Mouse (Mus musculus) hindbrain, embryonic 15.5 days (tissue): Measurements from ENCODE around the gene Lurap1l. TPM values are rescaled to one million over a fixed set of nuclear protein-coding genes. Genes with fewer than 3 reads are reported as not detected.

Source experiments
- ATAC-seq: fragments of 200-750 bp; cut with Nextera tagmentation; 2 replicates; pipeline ENCODE4 v1.8.0; 2017; ENCODE audit warnings: low read depth, moderate number of reproducible peaks, moderate TSS enrichment; ENCODE audit not compliant: low FRiP score
- H3K27ac ChIP-seq: fragments of 300-500 bp; sonication (generic); replicated peaks from 2 replicates; pipeline ENCODE4 v1.5.1; 2015; ENCODE audit warnings: mild to moderate bottlenecking, inconsistent platforms
- H3K27me3 ChIP-seq: fragments of 300-500 bp; sonication (generic); 2 replicates; pipeline ENCODE4 v1.6.1; 2015; ENCODE audit warnings: control low read depth, inconsistent platforms
- H3K36me3 ChIP-seq: fragments of 300-500 bp; sonication (generic); 2 replicates; pipeline ENCODE4 v1.6.1; 2015; ENCODE audit warnings: control low read depth, inconsistent platforms
- H3K4me1 ChIP-seq: fragments of 300-500 bp; sonication (generic); replicated peaks from 2 replicates; pipeline ENCODE4 v1.6.1; 2015; ENCODE audit warnings: control low read depth, inconsistent platforms
- H3K4me2 ChIP-seq: fragments of 300-500 bp; sonication (generic); 2 replicates; pipeline ENCODE4 v1.6.1; 2015; ENCODE audit warnings: moderate library complexity, mild to moderate bottlenecking, inconsistent platforms
- H3K4me3 ChIP-seq: fragments of 300-500 bp; sonication (generic); 2 replicates; pipeline ENCODE4 v1.5.1; 2015; ENCODE audit warnings: mild to moderate bottlenecking, inconsistent platforms
- H3K9ac ChIP-seq: fragments of 300-500 bp; sonication (generic); 2 replicates; pipeline ENCODE4 v1.6.1; 2015; ENCODE audit warnings: inconsistent platforms
- H3K9me3 ChIP-seq: fragments of 300-500 bp; sonication (generic); 2 replicates; pipeline ENCODE4 v1.6.1; 2016; ENCODE audit warnings: control low read depth, inconsistent platforms
- WGBS: fragments of 180-500 bp; shearing (Covaris S2); methylation state at CpG from one replicate; pipeline ENCODE4 v1.1.7; 2015; 5-methylcytosine and 5-hydroxymethylcytosine counted together
- microRNA-seq: library from miRNA; unstranded; fragments of <30 nt; microRNA quantifications from one replicate; pipeline ENCODE4, GENCODE M21; 2016
- polyA plus RNA-seq: library from polyadenylated mRNA; unstranded; fragments of >200 nt; fragmentation: Nextera tagmentation; extraction: Ambion mirVana; gene quantifications from 2 replicates; pipeline ENCODE4 v1.2.1, GENCODE M21; 2015

The Lurap1l gene
- polyA plus RNA-seq, 1 experiment from 2014 or later = 10.0 TPM

DNA sequence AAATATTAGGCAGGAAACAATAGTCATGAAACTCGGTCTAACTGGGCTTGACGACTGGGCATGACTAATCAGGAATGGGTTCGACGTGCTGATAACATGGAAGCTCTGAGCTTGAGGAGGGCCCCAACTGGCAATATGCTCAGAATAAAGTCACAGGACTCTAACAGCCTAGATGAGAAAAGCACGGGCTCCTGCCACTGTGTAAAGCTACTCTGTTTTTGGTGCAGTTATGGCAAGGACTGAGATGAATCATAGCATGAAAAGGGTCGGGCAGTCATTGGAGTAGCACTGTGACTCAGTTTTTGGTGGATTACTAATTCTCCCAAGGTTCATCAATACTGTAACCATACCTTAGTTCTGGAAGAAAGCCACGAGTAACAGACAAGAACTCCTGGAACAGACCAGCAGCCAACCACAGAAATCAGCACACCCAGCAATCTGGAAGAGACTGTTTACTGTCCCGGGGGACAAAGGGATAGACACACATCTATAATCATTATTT, 39.9 kb downstream of the Lurap1l start:
- H3K9ac ChIP-seq = no peak overlapping the region
- ATAC-seq = no peak
- H3K9me3 ChIP-seq = no peaks in the 10 kb centered on the region
- H3K4me2 ChIP-seq = no peak overlapping the region
- H3K27me3 ChIP-seq = no peaks in the 10 kb centered on the region
- WGBS = 54% methylated on average over 8 of the region's 8 CpGs
- H3K4me3 ChIP-seq = no peak overlapping the region
- peaks cover 6% of the 10 kb centered on the region; the same call in 1 of the 2 replicates for H3K36me3 ChIP-seq
- no peaks in the 10 kb centered on the region for H3K4me1 ChIP-seq
- H3K27ac ChIP-seq = no peak overlapping the region

DNA sequence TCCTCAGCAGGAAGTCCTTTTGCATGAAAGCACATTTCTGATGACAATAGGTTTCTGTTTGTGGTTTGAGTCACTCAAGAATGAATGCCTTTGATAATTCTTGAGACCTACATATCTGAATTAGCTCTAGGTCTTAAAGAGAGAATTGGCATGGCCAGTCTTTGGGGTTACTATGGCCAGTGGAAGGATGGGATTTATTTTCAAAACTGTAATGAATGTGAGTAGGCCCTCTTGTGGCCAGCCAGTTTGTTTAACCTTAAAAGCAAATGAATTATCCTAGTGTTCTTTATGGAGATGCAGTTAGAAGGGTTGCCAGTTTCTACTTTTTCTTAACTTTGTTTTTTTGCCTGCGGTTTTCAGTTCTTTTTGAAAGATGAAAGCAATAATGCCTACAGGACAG, 42.2 kb downstream of the Lurap1l start:
- Histone ChIP-seq H3K27me3 (no peaks in the 10 kb centered on the region), H3K9ac (no peak overlapping the region), H3K4me1 (no peaks in the 10 kb centered on the region), H3K4me2 (no peak overlapping the region), H3K9me3 (no peaks in the 10 kb centered on the region), H3K4me3 (no peak overlapping the region), H3K36me3 (peaks cover 6% of the 10 kb centered on the region; the same call in 1 of the 2 replicates), H3K27ac (no peak overlapping the region)
- no peak for ATAC-seq
- WGBS = 89% methylated on average over 1 of the region's 1 CpGs

DNA sequence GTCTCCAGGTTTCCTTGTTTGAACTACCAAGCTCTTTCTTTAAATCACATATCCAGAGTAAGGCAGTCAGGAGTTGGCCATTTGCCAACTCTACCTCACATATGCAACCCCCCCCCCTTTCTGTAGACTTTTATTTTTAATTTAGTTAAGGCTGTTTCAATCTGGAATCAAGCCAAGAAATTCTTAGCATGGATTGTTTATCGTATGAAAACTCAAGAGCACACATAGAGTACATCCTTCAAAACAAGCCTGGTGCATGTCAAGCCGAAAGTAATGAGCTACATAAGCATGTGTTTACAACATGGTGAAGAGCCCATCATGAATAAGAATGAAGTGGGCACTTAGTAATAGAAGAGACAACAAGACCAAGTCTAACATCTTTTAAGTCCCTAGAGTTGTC, 45.5 kb downstream of the Lurap1l start:
- H3K4me2 ChIP-seq = no peak overlapping the region
- peaks cover 6% of the 10 kb centered on the region; the same call in 1 of the 2 replicates for H3K36me3 ChIP-seq
- no peaks in the 10 kb centered on the region for H3K4me1 ChIP-seq
- no peaks in the 10 kb centered on the region for H3K27me3 ChIP-seq
- H3K4me3 ChIP-seq = no peak overlapping the region
- H3K9ac ChIP-seq = no peak overlapping the region
- 77% methylated on average over 2 of the region's 2 CpGs for WGBS
- no peak overlapping the region for H3K27ac ChIP-seq
- no peaks in the 10 kb centered on the region for H3K9me3 ChIP-seq
- ATAC-seq = no peak

DNA sequence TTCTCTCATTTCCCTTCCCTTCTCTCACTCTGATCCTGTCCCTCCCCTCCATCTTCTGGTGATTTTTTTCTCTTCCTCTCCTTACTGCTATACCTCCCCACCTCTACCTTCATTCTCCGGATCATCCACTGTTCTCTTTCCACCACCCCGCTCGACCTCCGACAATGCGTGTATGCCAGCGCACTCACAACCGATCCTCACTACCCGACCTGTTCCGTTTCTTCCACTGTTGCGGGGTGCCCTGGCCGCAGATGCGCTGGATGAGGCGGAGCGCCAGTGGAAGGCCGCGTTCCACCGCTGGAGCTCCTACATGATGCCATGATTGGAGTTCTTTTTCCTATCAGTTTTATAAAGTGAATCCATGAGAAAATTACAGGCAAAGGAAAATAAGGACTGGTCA, 57.1 kb downstream of the Lurap1l start:
- Histone ChIP-seq H3K27ac (no peak overlapping the region), H3K36me3 (no peaks in the 10 kb centered on the region), H3K4me3 (no peak overlapping the region), H3K9ac (no peak overlapping the region), H3K27me3 (no peaks in the 10 kb centered on the region), H3K4me1 (no peaks in the 10 kb centered on the region), H3K4me2 (no peak overlapping the region), H3K9me3 (no peaks in the 10 kb centered on the region; the same call in 1 of the 2 replicates)
- no peak for ATAC-seq
- 97% methylated on average over 17 of the region's 17 CpGs for WGBS

GRCm38 (mm10) chr4:80971846-80972245, 61.4 kb downstream of the Lurap1l start:
- no peak for ATAC-seq
- H3K27me3 ChIP-seq = no peaks in the 10 kb centered on the region
- H3K4me1 ChIP-seq = no peaks in the 10 kb centered on the region
- H3K4me3 ChIP-seq = no peak overlapping the region
- 18% methylated on average over 1 of the region's 1 CpGs for WGBS
- H3K9me3 ChIP-seq = no peaks in the 10 kb centered on the region; the same call in 1 of the 2 replicates
- no peak overlapping the region for H3K27ac ChIP-seq
- H3K36me3 ChIP-seq = no peaks in the 10 kb centered on the region
- no peak overlapping the region for H3K4me2 ChIP-seq
- no peak overlapping the region for H3K9ac ChIP-seq

DNA sequence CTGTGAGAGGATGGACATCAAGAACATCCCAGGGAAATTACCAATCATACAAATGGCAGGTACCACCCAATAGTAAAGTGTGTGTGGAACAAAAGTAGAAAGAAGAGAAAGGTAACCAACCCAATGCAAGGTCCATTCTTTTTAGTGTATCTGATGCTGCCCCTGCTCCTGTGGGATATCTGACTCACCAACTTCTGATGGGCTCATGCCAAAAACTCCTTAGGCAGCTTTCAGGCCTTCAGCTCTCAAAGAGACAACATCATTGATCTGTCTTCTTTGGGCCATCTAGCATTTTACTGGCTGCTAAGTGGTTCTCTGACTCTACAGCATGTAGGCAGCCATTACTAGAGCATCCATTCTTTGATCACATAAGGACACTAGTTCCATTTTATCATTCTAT, 63.5 kb downstream of the Lurap1l start:
- no peak overlapping the region for H3K4me3 ChIP-seq
- no peak for ATAC-seq
- no peak overlapping the region for H3K9ac ChIP-seq

DNA sequence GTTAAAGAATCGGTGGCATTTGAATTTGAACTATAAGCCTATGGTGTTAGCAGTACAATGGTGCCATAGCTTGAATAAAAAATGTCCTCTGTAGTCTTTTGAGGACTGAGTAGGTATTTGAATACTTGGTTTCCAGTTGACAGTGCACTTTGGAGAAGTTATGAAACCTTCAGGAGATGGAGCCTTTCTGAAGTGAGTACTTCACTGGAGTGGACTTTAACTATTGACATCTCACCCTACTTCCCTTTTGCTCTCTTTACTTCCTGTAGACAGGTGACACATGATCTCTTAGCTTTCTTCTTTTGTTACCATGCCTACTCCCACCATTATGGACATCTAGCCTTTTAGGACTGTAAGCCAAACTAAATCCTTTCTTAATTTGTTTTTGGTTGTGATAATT, 80.4 kb downstream of the Lurap1l start:
- Histone ChIP-seq H3K4me3 (no peak overlapping the region), H3K4me1 (no peaks in the 10 kb centered on the region), H3K4me2 (no peak overlapping the region), H3K36me3 (no peaks in the 10 kb centered on the region), H3K9me3 (no peaks in the 10 kb centered on the region), H3K9ac (no peak overlapping the region), H3K27me3 (no peaks in the 10 kb centered on the region), H3K27ac (no peak overlapping the region)
- ATAC-seq = no peak
- WGBS = 82% methylated on average over 1 of the region's 1 CpGs

More for the DNA sequence above, 63.5 kb downstream of the Lurap1l start:
- H3K4me1 ChIP-seq = no peaks in the 10 kb centered on the region
- no peak overlapping the region for H3K27ac ChIP-seq
- no peaks in the 10 kb centered on the region for H3K9me3 ChIP-seq
- H3K27me3 ChIP-seq = no peaks in the 10 kb centered on the region
- no peak overlapping the region for H3K4me2 ChIP-seq
- H3K36me3 ChIP-seq = no peaks in the 10 kb centered on the region

- WGBS = 75% methylated on average over 2 of the region's 2 CpGs
These were observed 93.1 kb downstream of the Lurap1l start for GRCm38 (mm10) chr4:81003528-81003927.

More at GRCm38 (mm10) chr4:81003528-81003927, 93.1 kb downstream of the Lurap1l start:
- no peak overlapping the region for H3K4me2 ChIP-seq
- no peak overlapping the region for H3K9ac ChIP-seq
- H3K27me3 ChIP-seq = no peaks in the 10 kb centered on the region
- H3K4me1 ChIP-seq = no peaks in the 10 kb centered on the region
- no peak overlapping the region for H3K4me3 ChIP-seq
- H3K27ac ChIP-seq = no peak overlapping the region
- no peak for ATAC-seq
- no peaks in the 10 kb centered on the region for H3K9me3 ChIP-seq
- no peaks in the 10 kb centered on the region for H3K36me3 ChIP-seq

Small RNA genes lying within 50 kb of the gene (microRNA-seq; reads per million reads assigned to microRNA genes)
- not detected for gene Gm27452

Other genes with a start within 250 kb of the Lurap1l start
- gene Tyrp1, start 76.5 kb upstream of the Lurap1l start, polyA plus RNA-seq = 0.19 and 0.66 TPM in 2 replicates